Mouse (Mus musculus) adrenal gland, adult 18-20 months (tissue): Measurements from ENCODE around the gene Zdhhc8. TPM values are rescaled to one million over a fixed set of nuclear protein-coding genes. Genes with fewer than 3 reads are reported as not detected.

Source experiments
- microRNA-seq, 2 experiments: library from miRNA; unstranded; fragments of <30 nt; microRNA quantifications; one replicate each; pipeline ENCODE4 v1.2.0; 2021; ENCODE audit warnings: borderline number of aligned reads in 2 of 2
- total RNA-seq, 2 experiments: library from RNA; stranded (reverse); gene quantifications; 1 replicate in 1 of 2; 2 replicates in 1 of 2; pipeline ENCODE4 v1.2.3; 2021

Zdhhc8 gene
- total RNA-seq, 2 experiments from 2014 or later, result 20.6 to 21.2 TPM

Small RNAs within 50 kb of the gene (microRNA-seq; reads per million reads assigned to microRNA genes)
- gene Gm24572 (0 to 2.4 reads per million in 2 experiments), gene Mir1306 (134 to 298 reads per million in 2 experiments)

Other genes starting within 250 kb of the Zdhhc8 start
- gene Dgcr6, start 182.3 kb downstream of the Zdhhc8 start, total RNA-seq, result 10 to 100 TPM; 79.7 to 83.3 TPM
- gene Prodh, start 144.9 kb downstream of the Zdhhc8 start, total RNA-seq, result 10 to 100 TPM; 18.5 to 53.8 TPM
- under 1 TPM; 0.20 to 0.26 TPM for gene Rtn4r, start 107.5 kb downstream of the Zdhhc8 start, total RNA-seq
- gene Ccdc188, start 17.3 kb downstream of the Zdhhc8 start, total RNA-seq, result not detected
- 10 to 100 TPM; 41.8 to 44.1 TPM for gene Trmt2a, start 13.5 kb upstream of the Zdhhc8 start, total RNA-seq
- 100 to 1,000 TPM; 114 to 143 TPM for gene Ranbp1, start 13.6 kb upstream of the Zdhhc8 start, total RNA-seq
- not detected for gene Gm49776, start 23.2 kb upstream of the Zdhhc8 start, total RNA-seq
- 10 to 100 TPM; 19.4 to 27.3 TPM for gene Dgcr8, start 54.1 kb upstream of the Zdhhc8 start, total RNA-seq
- gene Tango2, start 113.0 kb upstream of the Zdhhc8 start, total RNA-seq, result 10 to 100 TPM; 24.2 to 31.3 TPM
- 10 to 100 TPM; 26.6 to 27.5 TPM for gene Arvcf, start 113.0 kb upstream of the Zdhhc8 start, total RNA-seq
- 10 to 100 TPM; 75.6 to 98.9 TPM for gene Txnrd2, start 191.2 kb upstream of the Zdhhc8 start, total RNA-seq
- 100 to 1,000 TPM; 191 to 384 TPM for gene Comt, start 191.7 kb upstream of the Zdhhc8 start, total RNA-seq